Mouse (Mus musculus) cerebellum, adult 2 months (tissue): Measurements from ENCODE around the gene Ift122. TPM values are rescaled to one million over a fixed set of nuclear protein-coding genes. Genes with fewer than 3 reads are reported as not detected.
A peak's percentile ranks its signal among the peaks of the same experiment; 100 is the strongest.

Source experiments
- DNase-seq, 2 experiments: peaks; one replicate each; pipeline ENCODE4 v3.0.0; 2021
- H3K27ac ChIP-seq: fragments of 200-500 bp; 2 replicates; pipeline ENCODE4 v1.5.1; 2012; ENCODE audit warnings: low read length, control low read depth, inconsistent platforms; ENCODE audit not compliant: insufficient read depth
- H3K27me3 ChIP-seq: fragments of 200-500 bp; 2 replicates; pipeline ENCODE4 v1.6.1; 2012; ENCODE audit warnings: inconsistent platforms, mild to moderate bottlenecking, low read length, moderate library complexity; ENCODE audit not compliant: control insufficient read depth, insufficient read depth
- H3K4me1 ChIP-seq: fragments of 200-500 bp; 2 replicates; pipeline ENCODE4 v1.6.1; 2011; ENCODE audit warnings: low read length; ENCODE audit not compliant: control insufficient read depth, insufficient read depth
- H3K4me3 ChIP-seq: fragments of 200-500 bp; replicated peaks from 2 replicates; pipeline ENCODE3; 2011; ENCODE audit warnings: mild to moderate bottlenecking, low read depth, low read length, control low read depth; ENCODE audit not compliant: insufficient read depth
- CTCF ChIP-seq: fragments of 200-500 bp; IDR thresholded peaks from 2 replicates; pipeline ENCODE4 v1.5.1; 2011; ENCODE audit warnings: low read depth, mild to moderate bottlenecking, control low read depth, low read length, moderate library complexity, borderline replicate concordance; ENCODE audit not compliant: insufficient read depth
- POLR2A ChIP-seq: fragments of 200-500 bp; IDR thresholded peaks from 2 replicates; pipeline ENCODE4 v1.6.1; 2011; ENCODE audit warnings: low read length, control low read depth, borderline replicate concordance; ENCODE audit not compliant: insufficient read depth
- WGBS: fragments of 180-500 bp; shearing (Covaris S2); methylation state at CpG from one replicate; pipeline ENCODE4 v1.1.7; 2018; 5-methylcytosine and 5-hydroxymethylcytosine counted together
- polyA plus RNA-seq: library from polyadenylated mRNA; depleted of rRNA; stranded (reverse); fragments of >200 nt; gene quantifications from 2 replicates; pipeline ENCODE4 v1.2.3, GENCODE M21; 2012

Gene Ift122
- polyA plus RNA-seq, 1 experiment: 22.3 TPM

DNA sequence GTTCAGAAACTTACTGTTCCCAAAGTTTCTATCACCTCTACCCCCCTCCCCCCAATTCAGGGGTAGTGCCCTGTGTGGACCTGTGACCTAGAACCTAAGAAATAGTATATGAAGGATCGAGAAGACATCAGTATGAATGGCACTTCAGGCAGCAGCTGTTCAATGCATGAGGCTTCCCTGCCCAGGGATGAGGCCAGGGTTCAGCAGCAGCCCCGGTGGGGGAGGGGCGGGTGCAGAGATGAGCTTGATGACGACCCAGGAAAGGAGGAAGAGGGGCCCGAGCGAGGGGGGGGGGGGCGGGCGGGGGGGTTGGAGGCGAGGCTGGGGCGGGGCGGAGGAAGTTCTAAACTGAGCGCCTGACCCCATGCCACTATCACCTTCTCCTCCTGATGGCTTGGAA, 87.9 kb downstream of the Ift122 start:
- H3K4me1 ChIP-seq: no peaks in the 10 kb centered on the region
- no peak overlapping the region for H3K4me3 ChIP-seq
- 20% methylated on average over 8 of the region's 12 CpGs for WGBS
- no peak overlapping the region for H3K27ac ChIP-seq
- no peak for DNase-seq
- TF ChIP-seq POLR2A (no peak), CTCF (no peak)
- H3K27me3 ChIP-seq: no peaks in the 10 kb centered on the region

DNA sequence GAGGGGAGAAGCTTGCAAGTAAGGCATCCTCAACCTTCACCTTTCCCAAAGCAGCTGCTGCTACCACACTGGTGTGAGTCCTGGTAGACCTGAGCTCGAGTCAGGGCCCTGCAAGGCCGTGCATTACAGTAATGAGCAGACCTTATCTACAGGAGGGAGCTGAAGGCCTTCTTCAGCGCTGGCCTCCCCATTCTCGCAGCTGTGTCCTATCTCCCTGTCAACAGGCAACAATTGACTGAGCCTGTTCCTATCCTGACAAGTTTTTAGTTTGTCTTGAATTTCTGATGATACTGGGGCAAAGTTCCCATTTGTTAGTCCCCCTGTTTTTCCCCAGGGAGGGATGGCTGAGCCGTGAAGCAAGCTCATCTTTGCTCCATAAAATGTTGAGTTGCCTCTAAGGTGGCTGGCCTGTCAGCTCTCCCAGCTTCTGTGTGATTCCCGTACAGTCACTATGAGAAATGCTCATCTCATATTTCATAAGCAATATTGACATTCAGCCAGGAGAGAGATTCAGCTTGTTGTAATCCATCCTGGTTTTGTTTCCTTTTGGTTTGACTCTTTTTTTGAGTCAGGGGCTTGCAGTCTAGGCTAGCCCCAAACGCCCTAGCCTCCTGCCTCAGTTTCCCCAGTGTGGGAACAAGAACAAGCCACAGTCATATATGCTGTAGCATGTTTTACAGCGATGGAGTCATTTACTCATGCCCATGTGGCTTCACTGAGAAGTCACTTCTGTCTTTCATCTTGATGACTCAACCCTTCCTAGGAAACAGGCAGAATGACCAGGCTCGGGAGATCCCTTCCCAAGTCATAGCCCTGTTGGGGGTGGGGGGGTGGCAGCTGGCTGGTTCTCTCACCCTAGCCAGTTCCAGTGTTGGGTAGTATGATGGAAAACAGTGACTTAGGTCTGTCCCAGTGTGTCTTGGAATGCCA, 90.5 kb downstream of the Ift122 start:
- 91% methylated on average over 9 of the region's 9 CpGs for WGBS
- no peak for DNase-seq
- Histone ChIP-seq H3K27me3 (no peaks in the 10 kb centered on the region), H3K27ac (no peak overlapping the region), H3K4me1 (no peaks in the 10 kb centered on the region), H3K4me3 (no peak overlapping the region)
- TF ChIP-seq POLR2A (no peak), CTCF (no peak)

DNA sequence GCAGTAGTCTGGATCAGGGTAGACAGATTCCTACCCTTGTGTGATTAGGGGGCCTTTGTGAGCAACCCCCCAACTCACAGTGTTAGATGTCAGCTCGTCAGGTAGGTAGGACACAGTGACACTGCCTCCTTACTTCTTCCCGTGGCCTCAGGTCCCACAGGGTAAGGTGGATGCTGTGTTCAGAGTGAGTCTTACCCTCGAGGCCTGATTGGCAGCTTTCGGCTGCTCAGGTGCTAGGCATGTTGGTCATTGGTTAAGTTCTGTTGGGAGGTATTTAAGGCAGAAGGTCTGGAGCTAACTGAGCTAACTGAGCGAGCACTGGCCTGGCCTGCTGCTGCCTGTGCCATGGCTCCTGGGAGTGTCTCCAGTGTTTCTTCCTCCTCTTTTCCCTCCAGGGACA, 91.4 kb downstream of the Ift122 start, which contains the start of gene H1foo:
H1foo (plus strand) TSS at position 301 of the 400 bp plus-strand sequence.
- no peak within 1 kb of the TSS for H3K27ac ChIP-seq
- H3K27me3 ChIP-seq: no peaks in the 10 kb centered on the region
- DNase-seq: no peak
- no peaks in the 10 kb centered on the region for H3K4me1 ChIP-seq
- 94% methylated on average over 5 of the region's 5 CpGs for WGBS
- H3K4me3 ChIP-seq: no peak within 1 kb of the TSS
- TF ChIP-seq CTCF: no peak
- no peak for TF ChIP-seq POLR2A

DNA sequence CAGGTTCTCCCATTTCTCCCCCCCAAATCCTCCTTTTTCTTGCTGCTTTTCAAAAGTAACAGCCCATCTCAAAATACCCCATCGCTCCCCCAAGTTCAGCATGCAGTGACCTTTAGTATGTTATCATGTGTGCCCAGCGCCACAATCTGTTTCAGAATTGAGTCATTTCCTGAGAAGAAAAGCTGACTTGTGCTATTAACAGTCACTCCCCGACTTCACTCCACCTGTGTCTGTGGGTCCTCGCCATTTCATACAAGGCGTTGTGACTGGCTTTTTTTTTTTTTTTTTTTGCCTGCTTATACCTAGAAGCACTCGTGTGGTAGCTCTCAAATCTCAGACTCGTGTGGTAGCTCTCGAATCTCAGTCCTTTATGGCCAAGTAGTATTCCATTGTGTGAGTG, 92.4 kb downstream of the Ift122 start:
- no peak overlapping the region for H3K4me3 ChIP-seq
- H3K27me3 ChIP-seq: no peaks in the 10 kb centered on the region
- TF ChIP-seq CTCF: no peak
- TF ChIP-seq POLR2A: no peak
- WGBS: 91% methylated on average over 8 of the region's 8 CpGs
- H3K27ac ChIP-seq: no peak overlapping the region
- no peak for DNase-seq
- no peaks in the 10 kb centered on the region for H3K4me1 ChIP-seq

DNA sequence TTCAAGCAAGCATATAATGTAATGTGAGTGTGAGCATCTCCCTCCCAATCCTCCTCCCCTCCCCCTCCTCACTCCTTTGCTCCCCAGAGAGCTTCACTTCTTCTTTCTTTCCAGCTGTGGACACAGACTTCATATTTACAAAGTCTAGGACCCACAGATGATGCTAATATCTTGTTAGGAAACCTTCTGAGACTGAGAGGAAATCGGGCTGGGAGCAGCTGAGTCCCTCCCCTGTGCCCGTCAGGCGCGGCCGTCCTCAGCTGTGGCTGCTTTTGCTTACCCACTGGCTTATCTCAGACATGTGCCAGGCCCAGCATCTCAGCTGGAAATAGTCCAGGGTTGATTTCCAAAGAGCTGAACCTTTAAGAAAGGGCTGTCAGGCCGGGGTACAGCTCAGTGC, 93.1 kb downstream of the Ift122 start:
- H3K4me1 ChIP-seq: no peaks in the 10 kb centered on the region
- DNase-seq: no peak
- no peak overlapping the region for H3K27ac ChIP-seq
- 28% methylated on average over 6 of the region's 6 CpGs for WGBS
- TF ChIP-seq CTCF (no peak), POLR2A (no peak)
- no peaks in the 10 kb centered on the region for H3K27me3 ChIP-seq
- no peak overlapping the region for H3K4me3 ChIP-seq

DNA sequence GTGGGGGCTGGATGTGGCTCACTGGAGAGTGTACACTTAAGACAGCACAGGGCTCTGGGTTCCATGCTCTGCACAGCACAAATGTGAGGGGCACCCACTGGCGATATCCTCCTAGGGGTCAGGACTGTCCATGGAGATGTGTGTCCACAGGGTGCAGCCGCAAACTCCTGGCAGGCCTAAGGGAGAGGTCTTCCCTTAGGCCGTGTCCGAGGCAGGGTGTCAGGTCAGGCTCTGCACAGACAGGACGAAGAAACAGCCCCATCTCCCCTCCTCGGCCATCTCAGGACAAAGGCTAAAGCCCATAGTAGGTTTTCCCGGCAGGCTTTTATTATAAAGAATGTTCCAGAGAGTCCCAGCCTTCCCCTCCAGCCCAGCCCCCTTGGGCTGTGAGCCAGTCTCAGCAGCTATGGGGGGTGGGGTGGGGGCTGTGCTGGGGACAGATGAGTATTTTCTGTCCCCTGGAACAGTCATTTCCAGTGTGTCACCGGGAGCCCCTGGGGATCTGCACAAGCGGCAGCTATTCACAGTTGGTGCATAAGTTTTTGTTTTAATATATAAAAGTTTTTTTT, 101.3 kb downstream of the Ift122 start:
- no peaks in the 10 kb centered on the region for H3K27me3 ChIP-seq
- H3K4me3 ChIP-seq: no peak overlapping the region
- H3K4me1 ChIP-seq: peaks cover 56% of the 10 kb centered on the region
- 0 out of 2 replicates have a peak overlapping the region, but pooled peaks have one; percentile 6 for H3K27ac ChIP-seq
- WGBS: 67% methylated on average over 9 of the region's 9 CpGs
- TF ChIP-seq POLR2A (no peak), CTCF (no peak)
- no peak for DNase-seq

DNA sequence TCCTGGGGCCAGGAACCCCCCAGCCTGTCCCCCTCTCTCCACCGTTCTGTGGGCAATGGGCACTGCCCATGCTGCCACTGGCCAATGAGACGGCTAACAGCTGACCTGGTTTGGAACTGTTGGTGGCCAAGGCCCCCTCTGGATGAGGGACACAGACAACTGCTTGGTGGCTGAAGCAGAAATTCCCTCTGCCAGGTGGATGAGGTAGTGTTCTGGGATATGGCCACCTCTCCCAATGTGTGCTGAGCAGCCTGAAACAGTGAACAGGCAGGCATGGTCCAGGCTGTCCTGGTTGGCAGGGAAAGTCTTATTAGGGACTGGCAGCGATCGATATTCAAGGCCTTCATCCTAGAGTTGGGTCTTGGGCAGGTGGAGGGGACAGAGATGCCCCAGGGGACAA, 101.9 kb downstream of the Ift122 start:
- no peaks in the 10 kb centered on the region for H3K27me3 ChIP-seq
- TF ChIP-seq POLR2A (no peak), CTCF (no peak)
- H3K4me3 ChIP-seq: no peak overlapping the region
- peaks cover 57% of the 10 kb centered on the region for H3K4me1 ChIP-seq
- peak overlapping the region; percentile 51 for H3K27ac ChIP-seq
- DNase-seq: peak; percentile 66 to 68
- 11% methylated on average over 4 of the region's 4 CpGs for WGBS

DNA sequence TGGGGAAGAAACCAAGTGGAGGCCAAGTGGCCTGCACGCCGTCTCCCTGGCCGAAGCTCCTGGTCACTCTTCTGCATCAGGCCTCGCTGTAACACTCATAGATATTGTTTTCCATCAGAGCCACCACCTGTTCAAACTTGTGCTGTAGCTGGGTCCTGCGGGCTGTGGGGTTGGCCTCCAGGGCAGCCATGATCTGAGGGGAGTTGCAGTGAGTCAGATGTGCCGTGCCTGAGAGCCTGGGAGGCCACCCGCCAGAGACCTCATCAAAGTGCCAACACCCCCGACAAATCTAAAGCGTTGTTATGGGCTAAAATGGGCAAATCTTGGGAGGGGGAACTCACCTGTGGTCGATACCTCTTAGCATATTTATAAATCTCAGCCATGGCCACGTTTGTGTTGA, 102.4 kb downstream of the Ift122 start:
- H3K4me3 ChIP-seq: no peak overlapping the region
- no peaks in the 10 kb centered on the region for H3K27me3 ChIP-seq
- peak overlapping the region; percentile 51 for H3K27ac ChIP-seq
- no peak for DNase-seq
- WGBS: 58% methylated on average over 11 of the region's 11 CpGs
- TF ChIP-seq POLR2A (no peak), CTCF (no peak)
- peaks cover 57% of the 10 kb centered on the region for H3K4me1 ChIP-seq
